Mouse (Mus musculus): ENCODE measurements around the gene Slc13a3. TPM values are rescaled to one million over a fixed set of nuclear protein-coding genes. Genes with fewer than 3 reads are reported as not detected.

Gene Slc13a3
- polyA plus RNA-seq, 1 experiment, result 12.6 TPM

DNA sequence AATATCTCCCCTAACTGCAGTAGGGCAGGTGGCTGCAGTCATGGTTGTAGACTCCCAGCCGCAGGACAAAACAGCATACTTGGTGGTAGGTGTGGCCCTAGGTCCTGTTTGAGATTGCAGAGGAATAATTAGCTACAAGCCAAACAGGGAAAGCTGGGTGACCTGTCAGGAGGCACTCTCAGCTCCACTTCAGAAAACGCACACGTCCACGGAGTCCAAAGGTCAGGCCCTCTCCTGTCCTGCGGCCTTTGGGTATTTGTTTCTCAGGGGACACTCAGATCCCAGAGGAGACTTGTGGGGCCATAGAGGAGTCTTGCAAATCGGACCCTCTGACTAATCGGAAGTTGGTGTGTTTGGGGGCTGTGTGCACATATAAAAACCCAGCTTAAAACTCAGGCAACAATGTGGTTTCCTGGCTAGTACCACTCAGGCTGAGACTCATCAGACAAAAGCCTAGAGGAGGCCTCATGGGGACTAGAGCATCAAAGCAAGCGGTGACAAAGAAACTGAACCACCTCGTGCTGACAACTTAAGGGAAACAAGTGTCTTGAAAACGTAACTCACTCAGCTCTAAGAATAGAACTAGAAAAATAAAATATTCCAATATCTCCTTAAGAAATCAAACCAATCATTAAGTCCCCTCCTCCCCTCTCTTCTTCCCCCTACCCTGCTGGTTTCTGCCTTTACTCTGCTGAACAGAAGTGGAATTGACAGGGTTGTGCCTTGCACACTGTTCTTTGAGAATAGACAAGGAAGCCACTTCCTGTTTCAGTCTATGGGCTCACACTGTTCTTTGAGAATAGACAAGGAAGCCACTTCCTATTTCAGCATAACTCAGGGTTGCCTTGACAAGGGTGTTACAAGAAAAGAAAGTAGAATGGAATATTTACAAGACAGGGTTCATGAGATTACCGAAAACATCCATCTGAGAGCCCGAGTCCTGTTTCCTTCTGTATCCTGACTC lies 20.0 kb downstream of the Slc13a3 start:
- H3K4me3 ChIP-seq (ENCODE audit: insufficient read depth, low read length), result no peak overlapping the region
- peaks cover 39% of the 10 kb centered on the region for H3K4me1 ChIP-seq (ENCODE audit: control insufficient read depth, insufficient read depth, low read length)
- H3K27ac ChIP-seq (ENCODE audit: insufficient read depth, low read depth, low read length), result peak overlapping the region; percentile 61
- no peak for TF ChIP-seq CTCF (IDR thresholded peaks at IDR 0.05; ENCODE audit: low read depth, low read length)
- no peak for TF ChIP-seq POLR2A (IDR thresholded peaks at IDR 0.05; ENCODE audit: borderline replicate concordance, low read depth, low read length)

DNA sequence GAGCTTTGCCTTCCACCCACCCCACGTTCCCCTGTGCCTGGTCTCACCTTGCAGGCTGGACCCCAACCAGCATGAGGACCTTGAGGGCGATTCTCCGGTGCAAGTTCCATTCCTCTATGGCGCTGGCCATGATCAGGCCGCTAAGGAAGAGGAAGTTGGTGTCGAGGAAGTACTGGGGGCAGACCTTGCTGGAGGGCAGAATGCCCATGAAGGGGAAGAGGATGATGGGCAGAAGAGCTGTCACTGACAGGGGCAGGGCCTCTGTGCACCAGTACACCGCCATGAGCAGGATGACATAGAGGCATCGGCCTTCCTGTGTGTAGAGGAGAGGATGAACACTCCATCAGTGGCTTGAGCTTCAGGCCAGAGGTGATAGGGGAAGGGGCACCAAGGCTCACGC lies 24.6 kb downstream of the Slc13a3 start:
- no peak overlapping the region for H3K4me3 ChIP-seq (ENCODE audit: insufficient read depth, low read length)
- TF ChIP-seq POLR2A (IDR thresholded peaks at IDR 0.05; ENCODE audit: borderline replicate concordance, low read depth, low read length) (no peak), CTCF (IDR thresholded peaks at IDR 0.05; ENCODE audit: low read depth, low read length) (no peak)
- H3K4me1 ChIP-seq (ENCODE audit: control insufficient read depth, insufficient read depth, low read length), result peaks cover 38% of the 10 kb centered on the region
- peak overlapping the region; percentile 48 for H3K27ac ChIP-seq (ENCODE audit: insufficient read depth, low read depth, low read length)

DNA sequence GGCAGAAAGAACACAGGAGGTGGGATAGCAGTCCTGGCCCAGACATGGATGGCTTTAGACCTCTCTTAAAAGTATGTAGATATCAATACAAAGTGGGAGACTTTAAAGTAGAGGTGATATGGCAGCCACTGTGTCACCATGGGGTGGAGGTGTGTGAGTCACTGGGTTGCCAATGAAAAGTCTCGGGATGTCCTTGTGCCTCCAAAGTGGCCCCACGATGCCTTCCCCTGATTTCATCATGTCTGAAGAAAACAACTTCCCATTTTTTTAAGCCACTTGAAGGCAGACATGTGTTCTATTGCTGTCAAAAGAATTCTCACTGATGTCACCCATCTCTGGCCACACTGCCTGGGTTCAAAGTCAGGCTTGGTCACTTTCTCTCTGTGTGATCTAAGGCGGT lies 28.2 kb downstream of the Slc13a3 start:
- Histone ChIP-seq H3K4me3 (ENCODE audit: insufficient read depth, low read length) (no peak overlapping the region), H3K4me1 (ENCODE audit: control insufficient read depth, insufficient read depth, low read length) (peaks cover 33% of the 10 kb centered on the region), H3K27ac (ENCODE audit: insufficient read depth, low read depth, low read length) (no peak overlapping the region)
- no peak for TF ChIP-seq CTCF (IDR thresholded peaks at IDR 0.05; ENCODE audit: low read depth, low read length)
- no peak for TF ChIP-seq POLR2A (IDR thresholded peaks at IDR 0.05; ENCODE audit: borderline replicate concordance, low read depth, low read length)

DNA sequence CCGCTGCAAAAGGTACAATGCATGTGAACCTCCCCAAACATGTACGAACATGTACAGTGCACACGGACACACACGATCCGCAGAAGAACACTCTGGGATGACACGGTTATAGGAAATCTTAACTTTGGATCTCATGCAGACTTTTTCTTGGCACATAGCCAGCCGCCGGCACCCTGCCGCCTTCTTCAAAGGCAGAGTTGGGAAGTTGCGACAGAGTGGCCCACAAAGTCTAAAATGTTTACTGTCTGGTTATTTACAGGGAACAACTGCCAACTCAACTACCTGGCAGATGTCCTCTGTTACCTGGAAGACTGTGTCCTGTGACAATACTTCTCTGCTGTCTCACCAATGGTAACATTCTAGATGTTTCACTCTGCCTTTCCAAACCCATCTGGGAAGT lies 30.0 kb downstream of the Slc13a3 start:
- Histone ChIP-seq H3K4me1 (ENCODE audit: control insufficient read depth, insufficient read depth, low read length) (peaks cover 18% of the 10 kb centered on the region), H3K4me3 (ENCODE audit: insufficient read depth, low read length) (no peak overlapping the region), H3K27ac (ENCODE audit: insufficient read depth, low read depth, low read length) (no peak overlapping the region)
- TF ChIP-seq POLR2A (IDR thresholded peaks at IDR 0.05; ENCODE audit: borderline replicate concordance, low read depth, low read length) (no peak), CTCF (IDR thresholded peaks at IDR 0.05; ENCODE audit: low read depth, low read length) (no peak)

DNA sequence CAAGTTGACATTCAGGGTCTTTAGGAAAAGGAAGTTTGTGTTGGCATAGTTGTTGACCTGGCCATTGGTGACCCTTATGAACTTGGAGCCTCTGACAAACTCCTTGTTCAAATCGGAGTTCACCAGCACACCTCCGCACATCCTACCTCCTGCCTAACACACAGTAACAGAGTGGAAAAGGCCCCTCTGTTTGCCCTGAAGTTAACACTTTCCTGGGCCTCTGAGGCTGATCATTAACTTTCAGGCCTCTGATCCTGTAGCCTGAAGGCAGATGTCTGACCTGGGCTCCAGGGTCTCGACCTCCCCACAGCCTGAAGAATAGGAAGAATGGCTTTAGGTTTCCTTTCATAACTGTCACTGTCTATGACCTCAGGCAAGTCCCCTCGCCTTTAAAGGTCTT lies 31.4 kb downstream of the Slc13a3 start:
- TF ChIP-seq CTCF (IDR thresholded peaks at IDR 0.05; ENCODE audit: low read depth, low read length), result no peak
- TF ChIP-seq POLR2A (IDR thresholded peaks at IDR 0.05; ENCODE audit: borderline replicate concordance, low read depth, low read length), result no peak
- no peak overlapping the region for H3K4me3 ChIP-seq (ENCODE audit: insufficient read depth, low read length)
- H3K27ac ChIP-seq (ENCODE audit: insufficient read depth, low read depth, low read length), result no peak overlapping the region
- H3K4me1 ChIP-seq (ENCODE audit: control insufficient read depth, insufficient read depth, low read length), result peaks cover 17% of the 10 kb centered on the region

DNA sequence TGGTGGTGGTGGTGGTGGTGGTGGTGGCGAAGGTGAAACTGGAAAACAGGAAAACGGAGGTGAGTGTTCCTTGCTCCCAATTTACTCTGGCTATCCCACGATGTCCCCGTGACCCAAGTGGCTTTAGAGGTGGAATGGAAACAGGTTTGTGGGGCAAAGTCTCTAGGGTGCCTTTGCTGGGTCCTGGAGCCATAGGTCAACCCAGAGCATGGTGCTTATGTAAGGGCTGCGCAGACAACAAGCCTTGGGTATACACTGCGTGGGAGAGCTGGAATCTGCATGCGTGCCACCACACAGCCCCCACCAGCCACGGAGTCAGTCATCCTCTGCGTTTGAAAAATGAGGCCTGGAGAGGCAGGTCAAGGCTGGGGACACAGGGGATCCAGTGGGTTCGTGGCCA lies 33.4 kb downstream of the Slc13a3 start:
- no peak for TF ChIP-seq POLR2A (IDR thresholded peaks at IDR 0.05; ENCODE audit: borderline replicate concordance, low read depth, low read length)
- TF ChIP-seq CTCF (IDR thresholded peaks at IDR 0.05; ENCODE audit: low read depth, low read length), result no peak
- H3K27ac ChIP-seq (ENCODE audit: insufficient read depth, low read depth, low read length), result no peak overlapping the region

DNA sequence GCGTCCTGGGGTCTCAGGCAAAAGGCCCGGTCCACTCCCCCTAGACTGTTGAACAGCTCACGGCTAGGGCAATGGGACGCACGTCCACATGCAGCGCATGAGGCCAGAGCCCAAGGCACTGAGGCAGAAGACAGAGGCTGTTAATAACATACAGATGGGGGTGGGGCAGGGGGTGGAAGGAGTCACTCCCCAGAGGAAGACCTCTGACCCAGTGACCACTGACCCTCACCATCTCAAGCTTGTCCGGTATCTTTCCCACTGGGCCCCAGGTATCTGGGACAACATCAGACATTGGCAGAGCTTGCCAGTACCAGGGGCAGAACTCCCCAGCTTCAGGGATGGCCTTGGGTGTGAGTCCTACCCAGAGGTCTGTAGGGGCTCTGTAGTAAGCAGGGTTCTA lies 34.1 kb downstream of the Slc13a3 start:
- TF ChIP-seq CTCF (IDR thresholded peaks at IDR 0.05; ENCODE audit: low read depth, low read length) (no peak), POLR2A (IDR thresholded peaks at IDR 0.05; ENCODE audit: borderline replicate concordance, low read depth, low read length) (no peak)
- no peak overlapping the region for H3K4me3 ChIP-seq (ENCODE audit: insufficient read depth, low read length)
- H3K27ac ChIP-seq (ENCODE audit: insufficient read depth, low read depth, low read length), result no peak overlapping the region
- peaks cover 4% of the 10 kb centered on the region for H3K4me1 ChIP-seq (ENCODE audit: control insufficient read depth, insufficient read depth, low read length)

More for the DNA sequence above, 33.4 kb downstream of the Slc13a3 start:
- Histone ChIP-seq H3K4me3 (ENCODE audit: insufficient read depth, low read length) (no peak overlapping the region), H3K4me1 (ENCODE audit: control insufficient read depth, insufficient read depth, low read length) (peaks cover 9% of the 10 kb centered on the region)

DNA sequence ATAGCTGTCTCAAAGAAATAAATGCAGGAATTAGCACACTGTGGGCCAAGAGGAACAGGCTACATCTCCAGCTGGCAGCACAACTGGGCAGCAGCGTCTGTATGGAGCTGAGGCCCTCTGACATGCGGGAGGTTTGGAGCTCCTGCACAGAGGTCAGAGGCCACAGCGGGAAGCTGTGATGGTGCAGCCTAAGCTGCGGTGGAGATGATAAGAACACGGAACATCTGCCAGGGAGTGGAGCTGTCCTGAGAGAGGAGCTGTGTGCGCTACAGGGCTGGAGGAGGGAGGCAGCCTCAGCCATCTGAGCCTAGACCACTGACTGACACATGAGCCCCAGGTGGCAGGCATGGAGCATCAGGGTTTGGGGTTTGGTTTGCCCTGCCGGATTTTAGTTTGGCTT lies 44.3 kb downstream of the Slc13a3 start:
- no peaks in the 10 kb centered on the region for H3K4me1 ChIP-seq (ENCODE audit: control insufficient read depth, insufficient read depth, low read length)
- H3K27ac ChIP-seq (ENCODE audit: insufficient read depth, low read depth, low read length), result no peak overlapping the region
- TF ChIP-seq CTCF (IDR thresholded peaks at IDR 0.05; ENCODE audit: low read depth, low read length) (no peak), POLR2A (IDR thresholded peaks at IDR 0.05; ENCODE audit: borderline replicate concordance, low read depth, low read length) (no peak)
- no peak overlapping the region for H3K4me3 ChIP-seq (ENCODE audit: insufficient read depth, low read length)

DNA sequence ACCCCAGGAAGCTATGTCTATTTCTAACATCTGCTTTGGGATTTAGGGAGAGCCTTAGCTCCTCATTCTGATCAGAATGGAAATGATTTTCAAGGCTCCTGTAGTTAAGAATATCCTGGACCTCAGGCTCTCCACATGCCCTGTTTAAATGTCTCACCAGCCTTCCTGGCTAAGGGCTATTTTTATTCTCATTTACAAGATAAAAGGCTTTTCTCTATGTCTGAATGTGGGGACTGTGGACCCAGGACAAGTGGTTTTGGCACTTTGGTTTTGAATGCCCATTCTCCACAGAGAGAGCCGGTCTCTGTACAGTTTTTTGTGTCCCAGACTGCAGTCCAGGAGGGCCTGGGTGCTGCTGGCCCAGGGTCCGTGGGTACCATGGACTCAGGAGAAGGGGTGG lies 52.8 kb downstream of the Slc13a3 start:
- H3K27ac ChIP-seq (ENCODE audit: insufficient read depth, low read depth, low read length), result no peak overlapping the region
- H3K4me3 ChIP-seq (ENCODE audit: insufficient read depth, low read length), result no peak overlapping the region
- no peak for TF ChIP-seq CTCF (IDR thresholded peaks at IDR 0.05; ENCODE audit: low read depth, low read length)
- no peak for TF ChIP-seq POLR2A (IDR thresholded peaks at IDR 0.05; ENCODE audit: borderline replicate concordance, low read depth, low read length)
- H3K4me1 ChIP-seq (ENCODE audit: control insufficient read depth, insufficient read depth, low read length), result peaks cover 9% of the 10 kb centered on the region

DNA sequence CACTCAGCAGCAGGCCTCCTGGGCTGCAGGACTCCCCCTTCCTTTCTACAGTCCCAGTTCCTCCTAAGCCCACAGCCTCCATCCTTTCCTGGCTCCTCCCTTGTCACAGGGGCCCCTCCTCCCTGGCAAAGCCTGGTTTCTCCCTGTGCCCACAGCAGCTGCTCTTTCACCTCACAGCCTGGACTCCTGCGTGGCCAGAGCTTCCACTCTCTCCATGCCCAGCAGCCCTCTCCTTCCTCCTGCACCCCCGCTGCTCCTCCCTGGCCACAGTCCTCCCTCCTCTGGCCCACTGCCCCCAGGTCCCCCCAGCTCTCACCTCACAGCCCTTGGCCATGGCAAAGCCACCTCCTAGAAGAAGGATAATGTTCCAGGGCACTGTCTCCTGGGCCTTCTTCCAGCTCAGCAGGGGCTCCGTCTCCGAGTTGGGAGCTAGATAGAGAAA lies 53.3 kb downstream of the Slc13a3 start:
- Histone ChIP-seq H3K27ac (ENCODE audit: insufficient read depth, low read depth, low read length) (no peak overlapping the region), H3K4me3 (ENCODE audit: insufficient read depth, low read length) (no peak overlapping the region), H3K4me1 (ENCODE audit: control insufficient read depth, insufficient read depth, low read length) (peaks cover 9% of the 10 kb centered on the region)
- no peak for TF ChIP-seq POLR2A (IDR thresholded peaks at IDR 0.05; ENCODE audit: borderline replicate concordance, low read depth, low read length)
- TF ChIP-seq CTCF (IDR thresholded peaks at IDR 0.05; ENCODE audit: low read depth, low read length), result no peak
